8 mouse cellular contexts compared by ENCODE assay signal in genomic region chr4:53440010-53440815, GRCm38 (mm10). TPM values are rescaled to one million over a fixed set of nuclear protein-coding genes. Genes with fewer than 3 reads are reported as not detected.
A peak's percentile ranks its signal among the peaks of the same experiment; 100 is the strongest.
DNase-seq lines count a peak whose midpoint lies in the region; ATAC-seq lines count a peak whose summit lies in the region.

Slc44a1 (plus strand) TSS chr4:53440413.

- ATAC-seq in megakaryocyte-erythroid progenitor cell, adult 5-6 weeks (replicated peaks; ENCODE audit: low FRiP score, low TSS enrichment, poor library complexity, severe bottlenecking), result peak; percentile 82

- DNase-seq in adrenal gland, adult 18-20 months (ENCODE audit: low spot score in 2 of 2), result peak; percentile 83 to 86
- peak; percentile 88 for DNase-seq in embryo, embryonic 10 days (ENCODE audit: low spot score)
- peak; percentile 89 for DNase-seq in gastrocnemius, postnatal 10 days
- peak; percentile 81 for DNase-seq in induced T-regulatory cell, adult 2 months (ENCODE audit: low read depth)
- peak; percentile 81 to 85 for DNase-seq in left cerebral cortex, postnatal 14 days (ENCODE audit: low spot score in 2 of 2)
- DNase-seq in right cerebral cortex, postnatal 25 days, result peak; percentile 87
- DNase-seq in urinary bladder, postnatal 36 days (ENCODE audit: low spot score in 2 of 2), result peak; percentile 76 to 89

- intact Hi-C loops in left cerebral cortex, postnatal 14 days (cut with DNase I), result loop anchor here (2.0 to 5.0 kb wide), 2 partner anchors 73 to 97 kb away; no protein-coding TSS in a partner anchor

RNA-seq across cellular contexts. Expression of gene Slc44a1, which starts in this region (rescaled TPM):
- 10 to 100 TPM; 85.2 to 95.7 TPM for total RNA-seq in adrenal gland, adult 18-20 months (2021)
- total RNA-seq in gastrocnemius, postnatal 10 days (2021), result 10 to 100 TPM; 34.6 to 39.2 TPM
- total RNA-seq in left cerebral cortex, postnatal 14 days (2021), result 10 to 100 TPM; 65.0 to 70.6 TPM
- 21.7 and 24.2 TPM in 2 replicates for total RNA-seq in megakaryocyte-erythroid progenitor cell, adult 5-6 weeks (2014; fragmentation: Nextera tagmentation)
- 18.0 and 21.5 TPM in 2 replicates for total RNA-seq in megakaryocyte-erythroid progenitor cell, adult 5-6 weeks (2017)

Comparison
In these comparisons a context has a peak if more than half of its experiments do, and no peak if none do; other contexts are left out.
1. Peak in every context shown above with its lines: DNase-seq and ATAC-seq.